Mouse (Mus musculus): Measurements from ENCODE around the gene Cyp26c1. TPM values are rescaled to one million over a fixed set of nuclear protein-coding genes. Genes with fewer than 3 reads are reported as not detected.

Gene Cyp26c1
- polyA plus RNA-seq, 1 experiment from 2014 or later, result not detected

DNA sequence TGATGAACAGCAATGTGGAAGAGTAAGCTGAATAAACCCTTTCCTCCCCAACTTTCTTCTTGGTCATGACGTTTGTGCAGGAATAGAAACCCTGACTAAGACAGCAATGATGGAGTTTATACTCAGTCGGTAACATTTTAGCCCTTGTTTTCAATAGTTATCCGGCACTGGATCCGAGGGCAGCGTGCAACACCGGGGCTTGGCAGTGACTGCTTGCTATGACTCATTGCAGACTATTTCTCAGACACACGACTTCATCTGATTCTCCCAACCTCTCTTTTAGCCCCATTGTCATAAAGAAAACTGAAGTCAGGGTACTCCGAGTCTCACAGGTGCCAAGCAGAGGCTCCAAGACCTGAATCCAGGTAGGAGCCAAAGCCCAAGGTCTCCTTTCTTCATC lies 50.0 kb downstream of the Cyp26c1 start:
- Histone ChIP-seq H3K4me2 (no peak overlapping the region), H3K4me1 (replicated peaks) (no peaks in the 10 kb centered on the region; the same call in 1 of the 2 replicates), H3K9me3 (replicated peaks) (no peaks in the 10 kb centered on the region), H3K27ac (no peak overlapping the region), H3K27me3 (no peaks in the 10 kb centered on the region), H3K4me3 (no peak overlapping the region), H3K9ac (no peak overlapping the region), H3K36me3 (no peaks in the 10 kb centered on the region)
- WGBS, result 73% methylated on average over 8 of the region's 8 CpGs
- no peak for ATAC-seq (replicated peaks; ENCODE audit: insufficient number of reproducible peaks, insufficient read depth, low FRiP score, low read depth)

DNA sequence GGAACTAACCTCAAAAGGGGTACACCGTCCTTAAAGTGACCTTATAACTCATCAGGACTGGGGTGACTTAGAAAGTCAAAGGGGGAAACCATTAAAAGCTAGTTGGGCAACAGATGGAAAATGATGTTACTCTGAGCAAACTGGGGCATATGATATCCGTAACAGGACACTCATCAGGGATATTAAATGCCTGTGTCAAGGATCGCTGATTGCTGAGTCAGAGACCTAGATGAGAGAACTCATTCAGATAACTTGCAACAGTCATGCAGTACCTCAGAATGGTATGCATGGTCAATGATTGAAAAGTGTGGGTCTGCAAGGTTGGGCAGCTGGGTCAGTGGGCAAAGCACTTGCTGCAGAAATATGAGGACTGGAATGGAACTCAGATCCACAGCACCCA lies 53.2 kb downstream of the Cyp26c1 start:
- Histone ChIP-seq H3K4me2 (no peak overlapping the region), H3K27me3 (no peaks in the 10 kb centered on the region), H3K4me3 (no peak overlapping the region), H3K27ac (no peak overlapping the region), H3K36me3 (no peaks in the 10 kb centered on the region), H3K4me1 (replicated peaks) (no peaks in the 10 kb centered on the region; the same call in 1 of the 2 replicates), H3K9me3 (replicated peaks) (no peaks in the 10 kb centered on the region), H3K9ac (no peak overlapping the region)
- 85% methylated on average over 3 of the region's 3 CpGs for WGBS
- ATAC-seq (replicated peaks; ENCODE audit: insufficient number of reproducible peaks, insufficient read depth, low FRiP score, low read depth), result no peak

DNA sequence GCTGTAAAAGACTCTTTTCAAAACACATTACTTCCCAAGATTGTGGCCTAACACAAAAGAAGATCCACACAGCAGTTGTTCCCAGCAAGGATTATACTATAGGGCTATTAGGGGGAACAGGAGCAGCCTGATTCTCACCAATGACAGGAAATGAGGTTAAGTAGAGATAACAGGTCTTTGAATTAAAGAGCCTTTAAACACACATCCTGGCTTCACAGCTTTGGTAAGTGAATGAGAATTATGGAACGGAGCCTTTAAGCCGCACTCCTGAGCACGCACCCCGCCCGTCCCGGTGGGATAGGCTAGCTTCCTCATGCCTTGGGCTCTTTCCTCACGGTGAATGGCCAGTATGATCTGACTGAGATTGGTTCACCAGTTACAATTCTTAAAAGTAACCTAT lies 54.7 kb downstream of the Cyp26c1 start:
- no peaks in the 10 kb centered on the region for H3K9me3 ChIP-seq (replicated peaks)
- H3K4me2 ChIP-seq, result no peak overlapping the region
- no peak overlapping the region for H3K9ac ChIP-seq
- H3K27ac ChIP-seq, result 0 out of 2 replicates have a peak overlapping the region, but pooled peaks have one; percentile 35
- WGBS, result 62% methylated on average over 7 of the region's 7 CpGs
- ATAC-seq (replicated peaks; ENCODE audit: insufficient number of reproducible peaks, insufficient read depth, low FRiP score, low read depth), result no peak
- no peaks in the 10 kb centered on the region for H3K36me3 ChIP-seq
- no peak overlapping the region for H3K4me3 ChIP-seq
- H3K4me1 ChIP-seq (replicated peaks), result no peaks in the 10 kb centered on the region; the same call in 1 of the 2 replicates
- H3K27me3 ChIP-seq, result no peaks in the 10 kb centered on the region

Other genes starting within 250 kb of the Cyp26c1 start
- 16.6 and 18.8 TPM in 2 replicates for gene Exoc6, start 135.2 kb upstream of the Cyp26c1 start, polyA plus RNA-seq (2015; fragmentation: Nextera tagmentation; extraction: Ambion mirVana)
- 1.7 and 2.1 TPM in 2 replicates for gene Cyp26a1, start 12.2 kb downstream of the Cyp26c1 start, polyA plus RNA-seq (2015; fragmentation: Nextera tagmentation; extraction: Ambion mirVana)